Mouse (Mus musculus) left cerebral cortex, postnatal 25 days (tissue): ENCODE results near the gene Slc7a6os. TPM values are rescaled to one million over a fixed set of nuclear protein-coding genes. Genes with fewer than 3 reads are reported as not detected.

ENCODE experiments used
- total RNA-seq, 2 experiments: library from RNA; stranded (reverse); gene quantifications; 2 replicates each; pipeline ENCODE4 v1.2.3; 2021

The Slc7a6os gene
- total RNA-seq, 2 experiments from 2014 or later, result 24.2 to 29.5 TPM

Other genes starting within 250 kb of the Slc7a6os start
- gene Slc12a4, start 244.8 kb downstream of the Slc7a6os start, total RNA-seq, result 10 to 100 TPM; 20.0 to 23.3 TPM
- gene Dpep3, start 231.5 kb downstream of the Slc7a6os start, total RNA-seq, result not detected
- gene Dus2, start 219.6 kb downstream of the Slc7a6os start, total RNA-seq, result 10 to 100 TPM; 16.7 to 18.9 TPM
- not detected for gene Dpep2nb, start 205.0 kb downstream of the Slc7a6os start, total RNA-seq
- gene Ddx28, start 199.1 kb downstream of the Slc7a6os start, total RNA-seq, result 10 to 100 TPM; 12.8 to 13.8 TPM
- 10 to 100 TPM in 1 of 2 experiments, 1 to 10 TPM in 1; 9.3 to 12.2 TPM for gene Nfatc3, start 152.1 kb downstream of the Slc7a6os start, total RNA-seq
- gene Esrp2, start 74.0 kb downstream of the Slc7a6os start, total RNA-seq, result not detected
- 10 to 100 TPM; 25.4 to 27.5 TPM for gene Pla2g15, start 60.5 kb downstream of the Slc7a6os start, total RNA-seq
- 10 to 100 TPM; 27.6 to 32.4 TPM for gene Slc7a6, start 42.1 kb downstream of the Slc7a6os start, total RNA-seq
- gene Prmt7, start within 50 bp of the Slc7a6os start, total RNA-seq, result 10 to 100 TPM; 34.4 to 37.6 TPM
- gene Smpd3, start 127.1 kb upstream of the Slc7a6os start, total RNA-seq, result 10 to 100 TPM; 59.4 to 74.6 TPM
- gene Zfp90, start 204.4 kb upstream of the Slc7a6os start, total RNA-seq, result 10 to 100 TPM in 1 of 2 experiments, 1 to 10 TPM in 1; 9.9 to 10.4 TPM